Mouse (Mus musculus) ES-E14 (cell line): Measurements from ENCODE around the gene Leprot.

Experiments used
- HCFC1 ChIP-seq: IDR thresholded peaks from 2 replicates; pipeline ENCODE4 v1.6.1; 2012; ENCODE audit warnings: low read length, inconsistent platforms, borderline replicate concordance; ENCODE audit not compliant: insufficient read depth
- MAFK ChIP-seq: IDR thresholded peaks from 2 replicates; pipeline ENCODE4 v1.6.1; 2014; ENCODE audit warnings: mild to moderate bottlenecking, low read depth, low read length, inconsistent platforms; ENCODE audit not compliant: insufficient read depth

GRCm38 (mm10) chr4:101642708-101643107 is 4.8 kb upstream of the Leprot start:
- TF ChIP-seq MAFK (no peak), HCFC1 (no peak)
